Mouse (Mus musculus): ENCODE results near the gene Syce1. TPM values are rescaled to one million over a fixed set of nuclear protein-coding genes. Genes with fewer than 3 reads are reported as not detected.
"Not testable (repeated sequence)": the region's sequence is repeated elsewhere in the genome, so short reads cannot be mapped to it uniquely, and the experiment has no call there.

The Syce1 gene
- polyA plus RNA-seq, 1 experiment from 2014 or later: not detected

GRCm38 (mm10) chr7:140812850-140813249 is 25.2 kb upstream of the Syce1 start:
- 93% methylated on average over 12 of the region's 12 CpGs for WGBS
- H3K4me1 ChIP-seq: no peaks in the 10 kb centered on the region
- H3K4me3 ChIP-seq: no peak overlapping the region
- ATAC-seq: no peak
- H3K9ac ChIP-seq: no peak overlapping the region
- no peaks in the 10 kb centered on the region for H3K9me3 ChIP-seq (replicated peaks)
- no peaks in the 10 kb centered on the region for H3K27me3 ChIP-seq
- no peak overlapping the region for H3K4me2 ChIP-seq
- peaks cover 29% of the 10 kb centered on the region for H3K36me3 ChIP-seq (ENCODE audit: poor library complexity, severe bottlenecking)
- H3K27ac ChIP-seq: no peak overlapping the region

- WGBS: 87% methylated on average over 13 of the region's 13 CpGs
- no peak overlapping the region for H3K4me2 ChIP-seq
- no peak for ATAC-seq
- H3K4me1 ChIP-seq: no peaks in the 10 kb centered on the region
- no peak overlapping the region for H3K4me3 ChIP-seq
- no peaks in the 10 kb centered on the region for H3K9me3 ChIP-seq (replicated peaks)
- H3K36me3 ChIP-seq (ENCODE audit: poor library complexity, severe bottlenecking): peaks cover 29% of the 10 kb centered on the region
- no peaks in the 10 kb centered on the region for H3K27me3 ChIP-seq
- H3K27ac ChIP-seq: no peak overlapping the region
- H3K9ac ChIP-seq: no peak overlapping the region
Measured at GRCm38 (mm10) chr7:140811714-140812113, 24.1 kb upstream of the Syce1 start.

DNA sequence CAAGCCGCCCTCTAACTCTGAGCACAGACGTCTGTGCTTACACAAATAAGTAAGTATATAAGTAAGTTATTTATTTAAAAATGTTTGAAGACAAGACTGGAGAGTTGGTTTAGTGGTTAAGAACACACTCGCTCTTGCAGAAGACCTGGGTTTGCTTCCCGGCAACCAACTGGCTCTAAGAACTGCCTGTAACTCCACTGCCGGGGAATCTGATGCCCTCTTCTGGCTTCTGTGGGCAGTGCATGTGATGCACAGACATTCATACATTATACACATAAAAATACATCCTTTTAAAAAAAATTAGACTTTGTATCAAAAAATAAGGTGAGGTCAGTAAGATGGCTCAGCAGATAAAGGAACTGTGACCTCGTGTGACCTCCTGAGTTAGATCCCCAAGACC is 22.8 kb upstream of the Syce1 start:
- Histone ChIP-seq H3K27ac (no peak overlapping the region), H3K36me3 (ENCODE audit: poor library complexity, severe bottlenecking) (peaks cover 29% of the 10 kb centered on the region), H3K4me2 (no peak overlapping the region), H3K9me3 (replicated peaks) (no peaks in the 10 kb centered on the region), H3K4me3 (no peak overlapping the region), H3K27me3 (no peaks in the 10 kb centered on the region), H3K9ac (no peak overlapping the region), H3K4me1 (no peaks in the 10 kb centered on the region)
- WGBS: 94% methylated on average over 6 of the region's 6 CpGs
- ATAC-seq: no peak

DNA sequence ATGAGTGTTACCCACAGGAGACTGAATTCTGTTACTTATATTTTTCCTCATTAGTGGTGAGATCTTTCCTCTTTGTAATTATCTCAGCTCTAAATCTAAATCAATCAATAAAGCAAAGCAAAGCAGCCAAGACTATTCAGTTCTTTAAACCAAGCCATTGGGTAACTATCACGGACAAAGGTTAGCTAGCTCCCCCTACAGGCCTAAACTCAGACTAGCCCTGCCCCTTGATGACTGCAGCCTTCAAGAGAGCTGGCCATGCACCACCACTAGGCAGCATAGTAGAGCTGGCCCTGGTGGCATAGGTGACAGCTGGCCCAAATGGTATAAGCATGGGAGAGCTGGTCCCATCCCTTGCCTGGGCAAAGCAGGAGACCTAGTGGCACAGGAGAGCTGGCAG is 18.1 kb upstream of the Syce1 start:
- Histone ChIP-seq H3K27me3 (no peaks in the 10 kb centered on the region), H3K4me2 (no peak overlapping the region), H3K4me3 (no peak overlapping the region), H3K9ac (no peak overlapping the region), H3K9me3 (replicated peaks) (no peaks in the 10 kb centered on the region), H3K36me3 (ENCODE audit: poor library complexity, severe bottlenecking) (peaks cover 6% of the 10 kb centered on the region), H3K4me1 (no peaks in the 10 kb centered on the region), H3K27ac (no peak overlapping the region)
- WGBS: 10% methylated on average over 1 of the region's 1 CpGs
- no peak for ATAC-seq

DNA sequence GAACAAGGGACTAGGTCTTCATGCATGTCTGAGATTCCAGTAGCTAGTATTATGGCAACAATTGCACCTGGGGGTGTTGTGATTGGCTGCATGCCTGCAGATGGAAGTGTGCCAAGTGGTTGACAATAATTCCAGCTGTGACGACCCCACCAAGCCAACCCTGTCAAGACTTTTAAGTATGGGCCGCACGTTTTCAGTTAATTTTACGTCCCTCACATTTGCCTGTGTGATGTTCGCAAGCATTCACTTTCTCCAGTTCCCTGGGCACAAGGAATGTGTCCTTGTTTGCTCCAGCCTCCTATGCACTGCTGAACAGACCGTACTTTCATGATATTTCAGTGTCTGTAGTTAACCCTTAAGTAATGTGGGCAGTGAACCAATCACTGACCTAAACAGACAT is 15.0 kb upstream of the Syce1 start:
- WGBS: 81% methylated on average over 6 of the region's 6 CpGs
- no peak overlapping the region for H3K4me2 ChIP-seq
- H3K9ac ChIP-seq: no peak overlapping the region
- ATAC-seq: no peak
- H3K27me3 ChIP-seq: no peaks in the 10 kb centered on the region
- no peaks in the 10 kb centered on the region for H3K9me3 ChIP-seq (replicated peaks)
- H3K27ac ChIP-seq: no peak overlapping the region
- H3K36me3 ChIP-seq (ENCODE audit: poor library complexity, severe bottlenecking): no peaks in the 10 kb centered on the region
- H3K4me1 ChIP-seq: no peaks in the 10 kb centered on the region
- H3K4me3 ChIP-seq: no peak overlapping the region

DNA sequence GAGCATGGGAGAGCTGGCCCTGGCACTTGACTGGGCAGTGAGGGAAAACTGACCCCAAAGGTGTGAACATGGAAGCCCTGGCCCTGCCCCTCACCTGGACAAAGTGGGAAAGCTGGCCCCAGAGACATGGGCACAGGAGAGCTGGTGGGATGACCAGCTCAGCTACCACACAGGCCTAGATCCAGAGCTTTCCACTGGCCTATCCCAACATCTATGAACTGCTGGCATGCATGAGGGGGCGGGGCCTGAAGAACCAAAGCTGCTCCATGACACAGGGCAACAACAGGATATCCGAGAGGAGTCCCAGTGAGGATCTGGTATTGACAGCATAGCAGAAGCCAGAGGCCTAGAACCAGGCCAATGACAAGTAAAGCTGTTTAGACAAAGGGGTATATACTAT is 10.6 kb upstream of the Syce1 start:
- Histone ChIP-seq H3K4me1 (no peaks in the 10 kb centered on the region), H3K9me3 (replicated peaks) (no peaks in the 10 kb centered on the region), H3K4me3 (no peak overlapping the region), H3K36me3 (ENCODE audit: poor library complexity, severe bottlenecking) (no peaks in the 10 kb centered on the region), H3K4me2 (no peak overlapping the region), H3K9ac (no peak overlapping the region), H3K27ac (no peak overlapping the region), H3K27me3 (no peaks in the 10 kb centered on the region)
- 72% methylated on average over 2 of the region's 2 CpGs for WGBS
- ATAC-seq: no peak

GRCm38 (mm10) chr7:140797619-140798018 is 10.0 kb upstream of the Syce1 start:
- H3K27me3 ChIP-seq: no peaks in the 10 kb centered on the region
- no peak overlapping the region for H3K4me3 ChIP-seq
- WGBS: 85% methylated on average over 3 of the region's 3 CpGs
- no peak for ATAC-seq
- H3K9me3 ChIP-seq (replicated peaks): no peaks in the 10 kb centered on the region
- no peak overlapping the region for H3K9ac ChIP-seq
- H3K36me3 ChIP-seq (ENCODE audit: poor library complexity, severe bottlenecking): no peaks in the 10 kb centered on the region
- no peaks in the 10 kb centered on the region for H3K4me1 ChIP-seq
- H3K27ac ChIP-seq: no peak overlapping the region
- no peak overlapping the region for H3K4me2 ChIP-seq

DNA sequence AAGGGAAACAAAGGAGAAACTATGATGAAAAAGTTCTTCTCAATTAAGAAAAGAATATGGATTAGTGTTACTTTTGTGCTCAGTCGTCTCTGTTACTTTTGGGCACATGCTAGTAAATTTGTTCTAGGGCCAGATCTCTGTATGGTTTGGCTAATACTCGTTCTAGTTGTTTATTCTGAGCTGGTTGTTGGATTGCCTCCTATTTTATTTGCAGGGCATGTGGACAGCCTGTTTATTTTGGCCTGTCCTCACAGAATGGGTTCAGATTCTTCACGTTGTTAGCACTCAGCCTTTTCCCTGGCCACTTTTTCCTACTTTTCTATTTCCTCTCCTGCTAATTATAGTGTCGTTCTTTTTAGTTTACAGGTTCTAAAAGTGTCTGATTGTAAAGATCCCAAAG is 5.9 kb upstream of the Syce1 start:
- Histone ChIP-seq H3K27ac (no peak overlapping the region), H3K36me3 (ENCODE audit: poor library complexity, severe bottlenecking) (no peaks in the 10 kb centered on the region), H3K27me3 (no peaks in the 10 kb centered on the region), H3K9me3 (replicated peaks) (no peaks in the 10 kb centered on the region), H3K4me1 (no peaks in the 10 kb centered on the region), H3K9ac (no peak overlapping the region), H3K4me3 (no peak overlapping the region), H3K4me2 (no peak overlapping the region)
- WGBS: 78% methylated on average over 4 of the region's 4 CpGs
- ATAC-seq: no peak

DNA sequence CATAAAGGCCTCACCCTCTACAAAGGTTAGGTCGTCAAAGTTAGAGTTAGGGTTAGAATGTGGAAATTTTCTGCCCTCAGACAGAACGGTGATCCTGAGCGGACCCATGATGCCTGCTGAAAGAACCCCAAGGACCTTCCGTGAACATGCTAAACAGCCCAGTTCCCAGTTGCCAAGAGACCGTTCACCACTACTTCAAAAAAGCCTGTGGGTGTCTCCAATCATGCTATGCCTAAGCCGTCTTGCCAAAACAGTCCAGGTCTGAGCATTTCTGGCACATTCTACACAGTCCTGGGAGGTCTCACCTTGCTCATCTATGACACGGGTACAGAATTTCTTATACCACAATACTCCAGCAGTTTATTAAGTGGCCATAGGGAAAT is 392 bp upstream of the Syce1 start:
- no peak for ATAC-seq
- H3K27ac ChIP-seq: no peak overlapping the region
- WGBS: 85% methylated on average over 7 of the region's 7 CpGs
- no peak overlapping the region for H3K4me3 ChIP-seq
- no peak overlapping the region for H3K9ac ChIP-seq
- H3K4me2 ChIP-seq: no peak overlapping the region
- no peaks in the 10 kb centered on the region for H3K36me3 ChIP-seq (ENCODE audit: poor library complexity, severe bottlenecking)
- no peaks in the 10 kb centered on the region; the same call in 1 of the 2 replicates for H3K9me3 ChIP-seq (replicated peaks)
- H3K27me3 ChIP-seq: no peaks in the 10 kb centered on the region
- no peaks in the 10 kb centered on the region for H3K4me1 ChIP-seq

DNA sequence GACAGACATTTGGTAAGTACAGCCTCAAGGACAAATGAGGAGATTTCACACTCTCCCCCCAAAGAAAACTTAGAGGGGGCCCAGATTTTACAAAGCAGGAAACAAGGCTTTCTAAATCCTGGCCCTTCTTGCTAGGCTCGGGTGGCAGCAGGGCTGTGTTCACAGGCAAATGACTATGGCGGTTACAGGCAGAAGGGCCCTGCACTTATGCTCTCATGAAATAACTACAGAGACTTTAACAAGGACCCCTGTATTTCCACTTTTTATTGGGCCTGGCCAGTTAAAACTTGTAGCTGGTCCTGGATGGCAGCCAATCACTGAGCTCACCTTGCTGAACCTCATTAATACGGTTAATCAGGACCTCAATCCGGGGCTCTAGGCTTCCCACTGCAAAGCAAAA is 7.1 kb downstream of the Syce1 start:
- Histone ChIP-seq H3K9ac (no peak overlapping the region), H3K4me2 (no peak overlapping the region), H3K4me1 (no peaks in the 10 kb centered on the region), H3K36me3 (ENCODE audit: poor library complexity, severe bottlenecking) (no peaks in the 10 kb centered on the region), H3K27ac (no peak overlapping the region), H3K9me3 (replicated peaks) (no peaks in the 10 kb centered on the region), H3K27me3 (no peaks in the 10 kb centered on the region), H3K4me3 (no peak overlapping the region)
- WGBS: 59% methylated on average over 4 of the region's 4 CpGs
- ATAC-seq: no peak

DNA sequence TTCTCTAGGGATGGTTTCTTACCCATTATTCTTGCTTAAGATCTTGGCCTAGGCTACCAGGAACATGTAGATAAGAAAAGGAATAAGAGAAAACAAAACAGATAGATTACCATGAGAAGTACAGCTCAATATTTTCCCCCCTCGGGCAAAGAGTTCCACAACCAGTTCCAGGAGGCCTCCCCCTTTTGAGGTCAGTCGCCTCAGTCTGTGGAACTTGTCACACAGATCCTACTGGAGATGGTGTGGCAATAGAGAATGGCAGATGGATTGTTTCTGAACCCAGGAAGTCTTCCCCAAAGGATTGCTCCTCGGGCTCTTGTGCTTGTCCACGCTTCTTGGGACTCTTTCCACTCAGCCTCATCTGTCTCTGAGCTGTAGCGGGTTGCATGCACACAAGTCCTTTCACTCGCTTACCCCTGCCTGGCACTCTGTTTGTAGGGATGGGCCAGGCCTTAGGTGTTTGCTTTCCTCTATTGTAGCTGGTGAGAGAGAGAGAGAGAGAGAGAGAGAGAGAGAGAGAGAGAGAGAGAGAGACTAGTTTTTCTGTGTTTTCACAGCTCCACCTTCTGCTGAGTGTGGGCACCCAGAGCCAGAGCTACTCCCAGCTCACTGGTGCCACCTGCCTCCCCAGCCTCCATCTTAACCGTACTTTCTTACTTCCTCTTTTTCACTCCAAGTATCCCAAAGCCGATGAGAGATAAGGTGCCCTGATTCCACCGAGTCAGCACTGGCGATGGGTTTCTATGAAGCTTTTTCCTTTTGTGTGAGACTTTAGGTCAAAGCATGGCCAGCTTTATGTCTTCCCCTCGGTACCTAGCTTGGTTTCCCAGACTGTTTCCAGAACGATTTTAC is 21.5 kb downstream of the Syce1 start:
- no peak overlapping the region for H3K27ac ChIP-seq
- no peaks in the 10 kb centered on the region for H3K4me1 ChIP-seq
- WGBS: 81% methylated on average over 12 of the region's 12 CpGs
- ATAC-seq: no peak
- H3K4me2 ChIP-seq: no peak overlapping the region
- H3K4me3 ChIP-seq: no peak overlapping the region
- no peaks in the 10 kb centered on the region for H3K9me3 ChIP-seq (replicated peaks)
- H3K36me3 ChIP-seq (ENCODE audit: poor library complexity, severe bottlenecking): no peaks in the 10 kb centered on the region
- H3K9ac ChIP-seq: no peak overlapping the region
- no peaks in the 10 kb centered on the region for H3K27me3 ChIP-seq

- H3K4me2 ChIP-seq; H3K4me1 ChIP-seq; H3K9me3 ChIP-seq (replicated peaks); H3K27ac ChIP-seq; H3K36me3 ChIP-seq (ENCODE audit: poor library complexity, severe bottlenecking); H3K4me3 ChIP-seq; H3K9ac ChIP-seq; H3K27me3 ChIP-seq; ATAC-seq: not testable (repeated sequence)
- 67% methylated on average over 1 of the region's 1 CpGs for WGBS
Measured at GRCm38 (mm10) chr7:140765391-140765790, 22.3 kb downstream of the Syce1 start.

DNA sequence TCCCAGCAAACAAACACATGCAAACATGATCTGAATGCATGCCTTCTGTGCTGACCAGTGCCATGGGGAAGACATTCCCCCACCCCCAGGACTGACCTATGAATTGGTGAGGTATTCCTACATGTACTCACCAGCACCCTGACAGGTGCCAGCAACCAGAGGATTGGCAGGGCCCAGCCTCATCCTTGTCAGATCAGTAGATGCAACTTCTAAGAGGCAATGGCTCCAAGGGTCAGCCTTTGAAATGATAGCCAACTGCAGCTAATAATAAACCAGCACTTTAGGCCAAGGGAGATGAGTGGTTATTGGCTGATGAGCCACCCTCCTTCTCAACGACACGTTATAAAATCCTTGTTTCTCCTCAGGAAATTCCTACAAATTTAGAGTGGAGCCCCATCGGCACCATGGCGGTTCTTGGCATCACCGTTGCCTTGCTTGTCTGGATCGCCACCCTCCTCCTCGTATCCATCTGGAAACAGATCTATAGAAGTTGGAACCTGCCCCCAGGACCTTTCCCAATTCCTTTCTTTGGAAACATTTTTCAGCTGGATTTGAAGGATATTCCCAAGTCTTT is 24.1 kb downstream of the Syce1 start, which contains the start of gene Cyp2e1:
Gene Cyp2e1, plus strand, starts transcription at position 293 of the 574 bp plus-strand sequence.
- H3K4me1 ChIP-seq: no peaks in the 10 kb centered on the region
- WGBS: 87% methylated on average over 7 of the region's 7 CpGs

More for the DNA sequence above, 24.1 kb downstream of the Syce1 start, which contains the start of gene Cyp2e1:
- Histone ChIP-seq H3K27me3 (no peaks in the 10 kb centered on the region), H3K27ac (no peak within 1 kb of the TSS), H3K4me3 (no peak within 1 kb of the TSS), H3K9me3 (replicated peaks) (no peaks in the 10 kb centered on the region), H3K4me2 (no peak within 1 kb of the TSS), H3K9ac (no peak within 1 kb of the TSS), H3K36me3 (ENCODE audit: poor library complexity, severe bottlenecking) (no peaks in the 10 kb centered on the region)
- ATAC-seq: no peak
